Mouse (Mus musculus): ENCODE data around the gene Fam189a1.

Gene Fam189a1

GRCm38 (mm10) chr7:64808876-64809275 is 347.5 kb downstream of the Fam189a1 start:
- no peak for DNase-seq

DNA sequence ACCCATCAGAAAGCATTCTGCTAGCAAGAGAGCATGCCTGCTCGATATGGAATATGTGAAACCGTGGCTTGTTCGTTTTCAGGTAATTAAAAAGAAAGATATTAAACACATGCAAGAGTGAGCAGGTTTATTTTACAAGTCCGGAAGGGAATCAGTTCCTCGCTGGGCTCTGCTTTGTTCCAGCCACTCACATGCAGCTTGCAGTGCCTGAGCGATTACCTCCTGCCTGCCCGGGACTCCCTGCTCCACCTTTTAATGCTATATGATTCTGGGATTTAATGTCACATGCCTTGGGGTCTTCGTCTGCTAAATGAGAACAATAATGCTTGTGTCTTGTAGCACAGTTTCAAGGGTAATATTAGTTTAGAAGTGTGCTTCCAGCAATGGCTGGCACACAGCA is 351.3 kb downstream of the Fam189a1 start:
- DNase-seq: no peak

GRCm38 (mm10) chr7:64795554-64795953 is 360.8 kb downstream of the Fam189a1 start:
- DNase-seq: peak; percentile 3

DNA sequence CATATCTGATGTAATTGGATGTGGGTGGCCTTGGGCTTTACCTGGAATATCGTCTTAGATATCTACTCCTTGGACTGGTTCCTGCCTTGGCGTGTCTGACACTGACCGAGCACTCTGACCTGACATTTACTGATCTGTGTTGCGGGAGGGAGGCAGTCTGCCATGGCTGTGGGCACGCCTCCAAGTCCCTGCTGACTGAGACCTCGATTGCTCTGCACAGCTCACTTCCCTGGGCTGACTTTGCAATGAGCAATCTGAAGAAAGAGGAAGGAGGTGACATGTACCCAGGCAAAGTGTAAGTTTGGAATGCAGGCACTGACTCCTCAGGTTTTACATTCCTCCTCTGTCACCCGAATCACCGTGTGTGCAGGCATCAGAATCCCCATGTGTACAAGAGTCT is 364.3 kb downstream of the Fam189a1 start:
- peak; percentile 22 for DNase-seq

GRCm38 (mm10) chr7:64791145-64791544 is 365.2 kb downstream of the Fam189a1 start:
- no peak for DNase-seq

- DNase-seq: no peak
Observed at GRCm38 (mm10) chr7:64785040-64785439, 371.3 kb downstream of the Fam189a1 start.

DNA sequence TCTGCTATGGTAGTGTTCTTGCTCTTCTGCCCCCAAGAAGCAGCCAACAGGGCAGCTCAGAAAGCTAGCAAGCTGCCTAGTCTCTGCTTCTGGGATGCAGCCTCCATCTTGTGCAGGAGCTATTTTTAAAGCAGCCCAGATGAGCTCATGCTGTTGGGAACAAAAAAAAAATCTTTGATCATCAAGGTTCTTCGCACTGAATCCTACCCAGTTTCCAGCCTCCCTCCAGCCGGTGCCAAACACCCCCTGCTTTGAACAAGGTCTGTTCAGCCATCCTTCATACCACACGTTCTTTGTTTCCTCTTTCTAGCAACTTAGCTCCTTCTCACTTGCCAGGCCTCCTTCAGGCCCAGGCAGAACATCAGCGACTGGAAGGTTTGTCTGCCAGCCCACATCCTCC is 376.9 kb downstream of the Fam189a1 start:
- DNase-seq: no peak

DNA sequence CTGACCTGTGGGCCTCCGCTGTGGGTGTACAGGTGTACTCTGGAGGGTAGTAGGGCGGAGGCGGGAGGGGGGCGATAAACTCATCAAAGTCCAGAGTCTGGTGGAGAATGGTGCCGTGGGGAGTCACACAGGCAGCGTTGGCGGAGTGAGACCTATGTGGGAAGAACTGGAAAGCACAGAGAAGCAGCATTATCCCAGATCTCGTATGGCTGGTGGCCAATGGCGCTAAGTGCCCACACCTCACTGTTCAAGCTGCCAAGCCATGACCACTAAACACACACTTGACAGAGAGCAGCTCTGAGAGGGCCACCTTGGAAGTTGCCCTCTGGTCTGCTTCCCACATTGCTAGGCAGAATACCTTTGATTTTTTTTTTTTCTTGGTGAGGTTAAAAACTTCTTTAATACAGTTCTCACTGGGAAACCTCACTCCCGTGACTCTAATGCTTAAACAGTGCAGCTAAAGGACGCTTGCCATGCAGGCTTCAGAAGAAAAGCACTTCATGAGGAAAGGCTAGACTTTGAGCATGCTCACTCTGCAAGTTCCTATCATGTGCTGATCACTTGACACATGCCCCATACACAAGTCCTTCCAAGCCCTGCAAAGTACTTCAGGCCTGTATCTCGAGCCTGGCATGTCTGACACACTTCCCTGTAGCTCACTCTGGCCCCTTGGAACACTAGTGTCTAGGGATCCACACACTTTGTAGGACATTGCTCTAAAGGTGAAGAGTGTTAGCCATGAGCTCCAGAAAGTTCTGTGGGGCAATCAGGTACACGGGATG is 379.5 kb downstream of the Fam189a1 start:
- DNase-seq: no peak

DNA sequence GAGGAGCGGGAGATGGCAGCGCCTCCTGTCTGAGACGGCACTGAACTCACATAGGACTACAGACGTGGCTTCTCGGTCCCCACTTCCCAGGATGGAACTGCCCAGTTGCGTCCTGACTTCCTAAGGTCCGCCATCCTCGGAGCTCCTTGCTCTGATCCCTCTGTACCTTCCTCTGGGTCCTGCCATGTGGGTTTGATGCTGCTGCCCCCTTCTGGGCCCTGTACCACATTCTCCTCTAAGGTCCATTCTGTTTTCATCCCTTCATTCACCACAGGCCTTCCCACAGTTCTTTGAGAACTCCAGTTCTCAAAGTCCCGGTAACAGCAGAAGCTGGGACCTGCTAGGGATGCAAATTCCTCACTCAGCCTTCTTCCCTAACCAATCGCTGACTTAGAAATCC is 382.9 kb downstream of the Fam189a1 start:
- no peak for DNase-seq

- DNase-seq: peak; percentile 10
Observed at GRCm38 (mm10) chr7:64770779-64771390, 385.5 kb downstream of the Fam189a1 start.

DNA sequence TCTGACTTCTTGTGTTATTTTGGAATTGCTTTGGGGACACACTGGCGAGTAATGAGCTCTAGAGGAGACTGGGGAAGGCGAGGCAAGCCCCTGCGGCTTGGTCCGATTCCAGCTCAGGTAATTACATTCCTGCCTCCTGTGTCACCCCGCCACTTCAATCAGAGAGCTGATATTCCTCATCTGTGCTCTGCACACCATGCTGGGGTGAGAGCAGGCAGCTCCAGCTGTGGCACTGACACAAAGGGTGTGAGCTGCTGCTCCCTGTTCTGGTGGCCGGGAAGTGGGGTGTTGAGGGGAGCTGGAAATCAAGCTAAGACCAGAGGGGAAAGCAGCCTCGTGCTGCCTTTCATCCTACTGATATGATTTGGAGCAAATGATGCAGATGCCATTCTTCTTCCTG is 386.6 kb downstream of the Fam189a1 start:
- no peak for DNase-seq

GRCm38 (mm10) chr7:64765595-64765994 is 390.8 kb downstream of the Fam189a1 start:
- DNase-seq: no peak

DNA sequence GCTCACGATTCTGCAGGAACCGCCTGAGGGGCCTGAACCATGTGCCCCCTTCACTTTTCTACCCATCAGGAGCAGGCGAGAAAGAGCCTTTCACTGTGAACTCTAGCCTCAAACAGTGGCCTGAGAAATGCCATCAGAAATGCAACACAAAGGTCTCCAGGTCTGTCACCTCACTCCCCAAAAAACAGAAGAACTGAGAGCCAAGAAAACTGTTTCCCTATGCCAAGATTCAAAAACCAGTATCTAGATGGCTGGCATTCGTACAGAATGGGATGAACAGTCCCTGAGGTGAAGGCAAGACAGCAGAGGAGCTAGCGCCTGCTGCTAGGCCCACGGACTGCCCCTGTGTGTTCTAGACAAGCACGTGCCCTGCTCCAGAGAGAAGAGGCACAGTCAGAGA is 401.2 kb downstream of the Fam189a1 start:
- no peak for DNase-seq

DNA sequence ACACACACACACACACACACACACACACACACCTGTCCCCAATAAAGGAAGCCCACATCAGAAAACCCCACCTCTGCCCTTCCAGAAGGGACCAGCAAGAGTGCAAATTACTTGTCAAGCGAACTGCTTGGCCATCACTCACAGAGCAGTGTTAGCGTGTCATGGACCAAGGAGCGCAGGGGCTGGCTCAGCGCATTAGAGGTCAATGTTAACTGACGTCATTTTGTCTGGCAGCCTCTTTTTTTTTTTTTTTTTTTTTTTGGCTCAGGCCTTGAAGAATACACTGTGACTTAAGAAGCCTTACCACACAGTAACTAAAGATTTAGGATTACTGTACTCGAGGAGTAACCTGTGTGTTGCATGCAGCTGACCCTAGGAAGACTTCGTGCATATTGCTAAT is 402.2 kb downstream of the Fam189a1 start:
- peak; percentile 61 for DNase-seq

GRCm38 (mm10) chr7:64753678-64754077 is 402.7 kb downstream of the Fam189a1 start:
- DNase-seq: peak; percentile 15

DNA sequence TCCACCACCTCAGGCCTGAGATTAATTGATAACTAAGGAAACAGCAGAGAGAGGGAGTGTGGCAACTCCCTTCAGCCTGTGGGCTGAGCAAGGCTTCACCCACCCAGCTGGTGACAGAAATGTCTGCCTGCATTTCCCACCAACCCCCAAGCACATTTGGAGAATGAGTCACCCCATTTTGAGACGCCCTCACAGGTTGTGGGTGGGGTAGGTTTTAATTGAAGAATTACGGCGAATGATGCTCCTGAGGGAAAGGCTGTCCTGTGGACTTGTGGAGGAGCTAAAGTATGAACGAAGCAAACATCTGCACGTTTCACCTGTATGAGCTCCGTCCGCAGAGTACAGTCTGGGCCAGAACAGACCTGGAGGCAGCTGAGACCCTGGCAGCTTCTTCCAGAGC is 404.2 kb downstream of the Fam189a1 start:
- DNase-seq: no peak

GRCm38 (mm10) chr7:64751465-64751864 is 404.9 kb downstream of the Fam189a1 start:
- peak; percentile 27 for DNase-seq

DNA sequence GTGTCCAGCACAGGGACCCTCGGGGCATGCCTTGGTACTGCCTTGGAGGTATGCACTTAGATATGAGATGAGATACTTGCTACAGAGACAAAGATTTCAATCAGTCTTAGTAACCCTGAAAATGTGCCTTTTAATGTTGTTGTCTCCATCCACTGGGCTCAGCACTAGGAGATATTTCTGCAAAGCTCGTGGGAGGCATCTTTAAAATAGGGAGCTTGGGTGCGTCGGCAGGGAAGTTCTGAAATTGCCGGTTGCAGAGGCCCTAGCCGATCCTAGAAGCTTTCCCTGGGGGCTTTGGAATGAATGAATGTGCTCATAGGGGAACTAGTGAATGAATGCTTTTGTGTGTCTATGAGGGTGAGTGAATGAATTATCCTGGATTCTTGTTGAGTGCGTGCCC is 412.8 kb downstream of the Fam189a1 start:
- DNase-seq: no peak

DNA sequence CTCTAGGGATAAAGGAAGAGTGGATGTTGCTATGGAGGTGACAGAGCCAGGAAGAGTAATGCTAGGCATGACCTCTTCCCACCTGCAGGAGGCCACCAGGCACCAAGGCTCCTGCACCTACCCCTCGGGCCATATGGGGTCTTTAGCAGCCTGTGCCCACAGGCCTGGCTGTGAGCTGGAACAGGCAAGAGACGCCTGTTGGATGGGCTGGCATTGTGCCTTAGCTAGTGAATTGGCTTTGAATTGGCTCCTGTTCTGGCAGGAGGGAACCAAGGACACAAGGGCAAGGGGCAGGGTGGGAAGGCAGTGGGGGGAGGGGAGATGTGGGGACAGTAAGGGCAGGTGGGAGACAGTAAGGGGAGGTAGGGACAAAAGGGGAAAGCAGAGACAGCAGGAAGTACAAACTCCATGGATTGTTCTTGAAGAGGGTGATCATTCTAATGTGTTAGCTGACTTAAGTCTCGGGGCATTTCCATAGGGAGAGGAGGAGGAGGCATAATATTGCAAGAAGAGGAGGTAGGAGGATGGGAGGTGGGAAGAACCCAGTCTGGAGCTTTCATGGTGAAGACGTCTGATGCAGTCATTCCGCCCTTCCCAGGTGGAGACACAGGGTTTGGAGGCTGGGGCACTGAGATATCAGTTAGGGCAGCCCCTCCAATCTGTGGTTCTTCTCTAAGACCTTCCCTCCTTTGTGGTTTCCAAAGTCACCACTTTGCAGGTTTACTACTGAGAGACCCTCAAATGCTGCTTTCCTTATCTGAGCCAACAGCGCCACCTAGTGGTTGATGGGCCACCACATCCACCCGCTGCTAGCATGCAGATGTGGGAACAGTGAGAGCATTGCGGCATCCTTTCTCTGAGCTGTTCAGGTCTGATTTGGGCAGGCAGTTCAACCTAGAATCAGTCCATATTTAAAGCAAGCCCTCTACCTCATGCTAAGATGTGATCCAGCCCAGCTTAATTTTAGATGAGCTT is 414.8 kb downstream of the Fam189a1 start:
- DNase-seq: peak; percentile 49

DNA sequence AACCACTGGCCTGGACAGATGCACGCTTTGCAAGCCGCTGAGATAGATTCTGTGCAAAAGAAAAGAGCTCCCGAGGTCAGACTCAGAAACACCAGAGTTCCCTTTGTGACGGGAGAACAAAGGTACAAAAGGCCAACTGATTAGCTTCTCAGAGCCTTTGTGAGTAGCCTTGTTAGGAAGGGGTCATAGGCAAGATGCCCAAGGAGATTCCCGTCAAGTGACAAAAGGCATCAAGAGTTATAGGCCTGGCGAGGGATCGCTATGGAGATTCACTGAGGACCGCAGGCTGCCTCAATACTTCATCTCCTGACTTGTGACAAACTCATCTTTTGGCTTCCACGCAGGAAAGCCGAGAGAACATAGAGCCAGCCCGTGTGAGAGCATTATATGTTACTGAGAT is 417.2 kb downstream of the Fam189a1 start:
- no peak for DNase-seq

- DNase-seq: peak; percentile 57
Observed at GRCm38 (mm10) chr7:64729785-64730184, 426.6 kb downstream of the Fam189a1 start.

GRCm38 (mm10) chr7:64728816-64729215 is 427.6 kb downstream of the Fam189a1 start:
- no peak for DNase-seq

DNA sequence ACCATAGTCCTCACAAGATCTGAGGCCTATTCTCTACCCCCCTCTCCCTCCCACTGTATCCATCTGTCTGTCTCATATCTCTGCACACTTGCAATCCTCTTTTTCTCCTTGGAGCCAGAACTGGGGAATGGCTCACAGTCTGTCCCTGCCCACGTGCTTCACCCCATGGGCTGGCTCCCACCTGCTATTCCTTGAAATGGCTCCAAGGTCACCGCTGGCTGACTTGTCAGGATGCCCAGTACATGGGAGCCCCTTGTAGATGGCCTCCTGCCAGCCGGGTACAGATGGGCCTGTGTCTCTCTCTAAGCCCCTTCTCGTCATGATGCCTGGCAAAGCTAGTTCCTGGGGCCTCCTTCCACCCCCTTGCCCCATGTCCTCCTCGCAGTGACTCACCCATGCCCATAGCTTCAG is 428.2 kb downstream of the Fam189a1 start:
- DNase-seq: no peak
